Mouse (Mus musculus) kidney, adult 2 months (tissue): Measurements from ENCODE around the gene Apoc3. TPM values are rescaled to one million over a fixed set of nuclear protein-coding genes. Genes with fewer than 3 reads are reported as not detected.

Source experiments
- DNase-seq: peaks from one replicate; pipeline ENCODE4 v3.0.0; 2021
- H3K27ac ChIP-seq: fragments of 200-500 bp; 2 replicates; pipeline ENCODE4 v1.5.1; 2012; ENCODE audit warnings: low read depth, low read length, control low read depth, inconsistent platforms; ENCODE audit not compliant: insufficient read depth
- H3K27me3 ChIP-seq: fragments of 200-500 bp; replicated peaks from 2 replicates; pipeline ENCODE4 v1.6.1; 2012; ENCODE audit warnings: mild to moderate bottlenecking, moderate library complexity, low read length, inconsistent platforms; ENCODE audit not compliant: control insufficient read depth, insufficient read depth
- H3K36me3 ChIP-seq: fragments of 200-500 bp; 2 replicates; pipeline ENCODE4 v1.6.1; 2012; ENCODE audit warnings: mild to moderate bottlenecking, moderate library complexity, low read length, inconsistent platforms; ENCODE audit not compliant: control insufficient read depth, insufficient read depth
- H3K4me1 ChIP-seq: fragments of 200-500 bp; 2 replicates; pipeline ENCODE4 v1.6.1; 2011; ENCODE audit warnings: low read length; ENCODE audit not compliant: control insufficient read depth, insufficient read depth
- H3K4me3 ChIP-seq: fragments of 200-500 bp; 2 replicates; pipeline ENCODE4 v1.5.1; 2011; ENCODE audit warnings: mild to moderate bottlenecking, low read depth, low read length, control low read depth; ENCODE audit not compliant: insufficient read depth
- CTCF ChIP-seq: fragments of 200-500 bp; conservative IDR thresholded peaks from 2 replicates; pipeline ENCODE4 v1.5.1; 2011; ENCODE audit warnings: low read depth, mild to moderate bottlenecking, control low read depth, low read length, moderate library complexity, mixed read lengths; ENCODE audit not compliant: insufficient read depth, insufficient read length
- POLR2A ChIP-seq: fragments of 200-500 bp; IDR thresholded peaks from one replicate; pipeline ENCODE4 v1.6.1; 2011; ENCODE audit warnings: low read depth, low read length, control low read depth
- WGBS: fragments of 180-500 bp; shearing (Covaris S2); methylation state at CpG from one replicate; pipeline ENCODE4 v1.1.7; 2018; 5-methylcytosine and 5-hydroxymethylcytosine counted together
- polyA plus RNA-seq: library from polyadenylated mRNA; depleted of rRNA; stranded (reverse); fragments of >200 nt; gene quantifications from 2 replicates; pipeline ENCODE4 v1.2.3, GENCODE M21; 2012; rRNA removed

Gene Apoc3
- polyA plus RNA-seq, 1 experiment = 39.2 TPM

DNA sequence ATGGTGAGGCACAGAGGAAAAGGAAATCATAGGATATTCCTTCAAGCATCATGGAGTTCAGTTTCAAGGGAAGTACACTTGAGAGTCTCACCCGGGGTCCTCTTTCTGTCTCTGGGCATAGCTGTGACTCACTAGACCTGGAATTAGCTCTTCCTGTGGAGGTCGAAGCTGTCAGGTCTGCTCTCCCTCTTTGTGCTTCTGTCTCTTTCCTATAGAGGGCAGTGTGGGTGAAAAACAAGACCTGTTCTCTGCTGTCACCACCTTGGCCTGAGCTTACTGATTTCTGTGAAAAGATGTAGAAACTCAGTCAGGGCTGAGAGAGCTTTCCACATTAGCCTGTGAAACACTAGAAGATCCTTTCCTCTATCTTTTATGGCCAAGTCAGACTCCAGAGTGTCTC lies 50.2 kb downstream of the Apoc3 start:
- TF ChIP-seq POLR2A (no peak), CTCF (peak; percentile 65)
- Histone ChIP-seq H3K27me3 (no peaks in the 10 kb centered on the region), H3K36me3 (no peaks in the 10 kb centered on the region; the same call in 1 of the 2 replicates), H3K27ac (peak overlapping the region; percentile 22; the same call in 1 of the 2 replicates), H3K4me1 (no peaks in the 10 kb centered on the region), H3K4me3 (no peak overlapping the region)
- WGBS = 9% methylated on average over 2 of the region's 2 CpGs
- peak; percentile 68 for DNase-seq

DNA sequence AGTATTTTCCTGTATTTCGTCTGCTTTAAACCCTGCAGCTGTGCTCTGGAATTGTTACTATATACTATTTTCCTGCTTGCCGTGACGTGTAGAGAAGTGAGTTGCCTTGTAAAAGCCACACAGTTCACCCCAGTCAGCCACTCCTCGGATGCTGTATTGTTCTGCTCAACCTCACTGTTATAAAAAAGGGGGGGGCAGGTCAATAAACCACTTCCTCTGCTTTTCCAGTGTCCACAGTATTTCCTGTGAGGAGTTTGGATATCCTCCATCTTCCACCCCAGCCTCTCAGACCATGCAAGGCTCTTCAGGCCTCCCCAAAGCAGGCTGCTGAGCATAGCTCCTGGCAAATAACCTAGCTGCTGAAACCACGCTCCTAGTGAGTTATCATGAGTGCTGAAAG lies 50.9 kb downstream of the Apoc3 start:
- WGBS = 53% methylated on average over 5 of the region's 5 CpGs
- H3K4me3 ChIP-seq = no peak overlapping the region
- TF ChIP-seq POLR2A (no peak), CTCF (no peak)
- peak overlapping the region; percentile 70 for H3K27ac ChIP-seq
- DNase-seq = peak; percentile 52
- no peaks in the 10 kb centered on the region for H3K4me1 ChIP-seq
- no peaks in the 10 kb centered on the region for H3K27me3 ChIP-seq
- H3K36me3 ChIP-seq = no peaks in the 10 kb centered on the region; the same call in 1 of the 2 replicates

Other genes starting within 250 kb of the Apoc3 start
- gene Pafah1b2, start 222.9 kb downstream of the Apoc3 start, polyA plus RNA-seq = 17.6 and 21.1 TPM in 2 replicates
- 29.2 and 32.2 TPM in 2 replicates for gene Sik3, start 222.8 kb downstream of the Apoc3 start, polyA plus RNA-seq
- gene Apoa1, start 7.1 kb downstream of the Apoc3 start, polyA plus RNA-seq = 1.0 and 1.2 TPM in 2 replicates
- gene Apoa4, start 5.1 kb upstream of the Apoc3 start, polyA plus RNA-seq = 5.7 and 6.9 TPM in 2 replicates
- 0.16 TPM in 1 of 2 replicates, not detected in the other for gene Apoa5, start 33.0 kb upstream of the Apoc3 start, polyA plus RNA-seq
- 16.6 and 19.3 TPM in 2 replicates for gene Zpr1, start 37.4 kb upstream of the Apoc3 start, polyA plus RNA-seq
- 7.1 and 7.8 TPM in 2 replicates for gene Bud13, start 47.4 kb upstream of the Apoc3 start, polyA plus RNA-seq
- not detected in 2 replicates for gene 4931429L15Rik, start 84.3 kb upstream of the Apoc3 start, polyA plus RNA-seq